Mouse (Mus musculus) leukemia stem cell, adult 10-12 weeks (primary cell): ENCODE data around the gene Polr2l. TPM values are rescaled to one million over a fixed set of nuclear protein-coding genes. Genes with fewer than 3 reads are reported as not detected.

Experiments
- polyA plus RNA-seq: library from polyadenylated mRNA; stranded (reverse); fragments of >175 nt; gene quantifications from 2 replicates; pipeline ENCODE4 v1.2.3, GENCODE M21; 2012; ENCODE audit warnings: low replicate concordance

Polr2l gene
- polyA plus RNA-seq: 27.0 and 49.9 TPM in 2 replicates

DNA sequence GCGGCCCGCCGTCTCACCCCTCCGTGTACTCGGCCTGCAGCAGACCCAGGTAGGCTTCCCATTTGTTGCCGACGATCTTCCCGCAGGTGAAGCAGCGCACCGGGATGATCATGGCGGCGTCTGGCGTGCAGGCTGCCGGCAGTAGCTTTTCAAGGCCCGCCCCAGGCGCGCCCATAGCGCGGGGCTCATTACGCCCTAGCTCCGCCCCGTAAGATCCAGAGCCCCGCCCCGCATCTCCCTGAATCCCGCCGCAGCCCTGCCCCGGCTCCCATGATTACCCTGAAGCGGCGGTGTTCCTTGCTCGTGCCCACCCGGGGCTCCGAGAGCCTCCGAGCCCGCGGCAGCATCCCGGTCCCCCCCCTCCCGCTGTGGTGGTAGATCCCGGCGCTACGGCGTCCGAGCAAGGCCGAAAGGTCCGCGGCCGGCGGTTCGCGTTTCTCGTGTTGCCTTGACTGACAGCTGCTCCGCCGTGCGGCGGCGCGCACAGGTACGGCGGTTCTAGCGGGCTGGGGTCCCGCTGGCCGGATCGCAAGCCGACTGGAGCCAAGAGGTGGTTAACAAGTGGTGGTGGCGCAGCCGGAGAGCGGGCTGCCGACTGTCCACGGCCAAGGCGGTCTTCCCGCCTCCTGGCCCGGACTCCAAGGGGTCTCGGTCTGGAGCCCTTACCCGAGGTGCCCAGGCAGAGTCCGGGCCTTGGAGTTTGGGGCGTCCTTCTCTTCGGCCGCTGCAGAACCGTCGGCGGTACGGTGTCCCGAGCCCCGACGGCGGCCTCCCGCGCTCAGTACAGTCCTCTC, at the start of gene Polr2l, which contains the start of gene Tspan4:
Gene Polr2l, minus strand, starts transcription at position 122 of the 794 bp plus-strand sequence.
Gene Tspan4, plus strand, starts transcription at position 230 of the 794 bp plus-strand sequence.

DNA sequence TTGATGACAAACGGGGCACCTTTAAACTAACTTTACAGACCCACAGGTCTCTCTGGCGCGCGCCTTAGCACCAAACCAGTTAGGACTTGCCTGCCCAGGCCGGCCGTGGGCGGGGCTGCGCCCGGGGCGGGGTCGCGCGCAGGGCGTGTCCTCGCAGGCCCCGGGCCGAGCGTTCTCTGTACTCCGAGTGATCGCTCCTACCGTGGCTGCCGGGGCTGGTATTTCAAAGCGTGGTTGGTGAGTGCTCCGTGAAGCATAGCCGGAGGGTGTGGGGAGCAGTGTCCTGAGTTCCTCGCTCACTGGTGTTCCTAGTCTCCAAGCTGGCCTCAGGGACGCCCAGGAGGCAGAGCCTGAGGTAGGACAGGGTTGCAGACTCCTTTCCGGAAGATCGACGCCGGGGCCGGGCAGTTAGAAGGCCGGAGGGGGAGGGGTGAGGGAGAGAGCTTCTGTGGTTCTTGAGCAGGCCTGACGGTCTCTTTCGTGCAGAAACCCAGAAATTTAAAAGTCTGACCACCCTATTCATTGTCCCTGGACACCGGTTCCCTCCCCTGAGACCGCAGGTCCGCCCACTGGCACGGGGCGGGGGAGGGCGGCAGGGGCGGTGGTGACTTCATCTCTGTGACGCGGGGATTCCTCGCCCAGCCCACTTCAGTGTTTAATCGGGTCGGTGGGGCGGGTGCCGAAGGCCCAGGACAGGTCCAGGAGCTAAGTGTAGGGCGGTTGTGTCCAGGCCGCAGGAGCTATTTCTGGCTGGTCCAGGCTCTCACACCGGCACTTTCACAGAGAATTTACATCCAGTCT, 7.5 kb downstream of the Polr2l start, which contains the start of gene Cd151:
Gene Cd151, plus strand, starts transcription at position 163 of the 801 bp plus-strand sequence.

DNA sequence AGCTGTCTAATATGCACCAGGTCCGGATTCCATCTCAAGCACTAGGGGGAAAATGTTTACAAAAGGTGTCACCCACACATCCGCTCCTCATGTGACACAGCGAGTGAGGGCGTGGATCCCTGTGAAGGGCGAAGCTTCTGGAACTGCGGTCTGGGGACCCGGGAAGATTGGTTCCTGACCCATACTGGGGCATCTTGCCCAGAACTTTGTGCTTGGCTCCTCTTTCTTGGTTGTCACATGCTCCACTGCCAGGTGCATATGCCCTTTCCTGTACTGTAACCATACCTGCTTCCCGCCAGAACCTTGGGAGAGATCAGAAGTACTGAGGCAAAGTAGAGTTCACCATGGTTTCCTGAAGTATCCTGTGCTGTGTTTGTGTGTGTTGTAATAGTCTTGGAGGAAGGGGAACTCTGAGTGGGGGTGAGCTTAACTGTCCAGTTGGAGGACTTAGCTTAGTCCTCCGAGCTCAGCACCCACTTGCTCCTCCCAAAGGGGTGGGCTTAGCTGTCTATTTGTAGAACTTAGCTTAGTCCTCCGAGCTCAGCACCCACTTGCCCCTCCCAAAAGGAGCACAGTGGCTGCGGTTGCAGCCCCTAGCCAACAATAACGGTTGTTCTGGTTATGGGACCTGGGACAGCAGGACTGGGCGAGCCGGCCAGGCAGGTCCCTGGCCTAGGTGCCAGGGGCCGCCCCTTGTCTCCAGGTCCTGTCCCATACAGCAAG, 14.4 kb downstream of the Polr2l start, which contains the start of gene Cracr2b:
Gene Cracr2b, plus strand, starts transcription at position 704 of the 723 bp plus-strand sequence.

DNA sequence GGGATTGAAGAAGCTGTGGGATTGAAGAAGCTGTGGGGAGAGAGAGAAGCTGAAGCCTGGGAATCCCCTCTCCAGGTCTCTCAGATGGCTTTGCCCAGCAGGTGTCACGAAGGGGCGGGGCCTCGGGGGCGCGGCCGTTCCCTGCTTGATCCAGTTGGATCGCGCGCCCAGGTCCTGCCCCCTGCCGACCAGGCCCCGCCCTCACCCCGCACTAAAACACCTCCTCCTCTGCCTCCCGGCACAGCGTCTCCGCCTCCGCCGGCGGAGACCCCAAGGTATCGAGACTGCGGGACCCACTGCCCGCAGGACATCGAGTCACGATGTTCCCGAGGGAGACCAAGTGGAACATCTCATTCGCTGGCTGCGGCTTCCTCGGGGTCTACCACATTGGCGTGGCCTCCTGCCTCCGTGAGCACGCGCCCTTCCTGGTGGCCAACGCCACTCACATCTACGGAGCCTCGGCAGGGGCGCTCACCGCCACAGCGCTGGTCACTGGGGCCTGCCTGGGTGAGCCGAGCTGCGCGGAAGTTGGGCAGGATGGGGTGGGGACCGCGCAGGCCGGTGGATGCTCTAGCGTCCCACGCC, 19.9 kb downstream of the Polr2l start, which contains the start of gene Pnpla2:
Gene Pnpla2, plus strand, starts transcription at position 232 of the 585 bp plus-strand sequence.

DNA sequence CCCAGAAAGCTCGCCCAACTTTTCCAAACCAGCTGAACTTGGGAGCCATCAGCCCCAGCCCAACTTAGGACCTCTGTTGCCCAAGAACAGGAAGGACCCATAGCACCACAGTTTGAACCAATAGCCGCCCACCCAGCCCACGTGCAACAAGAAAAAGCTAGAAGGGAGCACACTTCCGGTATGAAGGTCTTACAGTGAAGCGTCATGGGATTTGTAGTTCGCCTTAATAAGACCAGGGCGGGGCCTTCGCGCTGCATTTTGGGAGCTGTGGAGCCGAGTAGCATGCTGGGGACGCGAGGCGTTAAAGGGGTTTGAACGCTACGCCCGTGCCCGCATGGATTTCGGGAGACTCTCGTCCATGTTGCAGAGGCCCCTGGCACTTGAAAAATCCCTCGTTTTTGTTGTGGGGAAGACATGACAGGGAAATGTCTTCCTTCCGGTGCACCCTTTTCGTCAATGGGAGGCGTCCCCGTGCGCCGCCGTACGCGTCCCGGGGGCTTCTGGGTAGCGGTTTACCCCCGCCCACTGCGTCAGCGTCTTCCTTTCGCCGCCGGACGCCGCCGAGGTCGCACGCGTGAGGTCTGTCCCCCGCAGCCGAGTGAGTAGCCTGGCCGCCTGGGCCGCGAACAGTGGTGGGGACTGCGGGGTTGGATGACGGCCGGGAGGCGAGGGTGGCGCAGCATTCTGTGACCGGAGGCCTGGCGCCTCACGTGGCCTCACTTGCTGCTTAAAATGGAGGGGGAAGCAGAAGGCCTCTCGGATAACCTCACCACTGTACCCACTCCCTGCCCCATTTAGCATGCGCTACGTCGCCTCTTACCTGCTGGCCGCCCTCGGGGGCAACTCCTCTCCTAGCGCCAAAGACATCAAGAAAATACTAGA, 27.6 kb downstream of the Polr2l start, which contains the start of gene Rplp2:
Gene Rplp2, plus strand, starts transcription at position 261 of the 882 bp plus-strand sequence.

DNA sequence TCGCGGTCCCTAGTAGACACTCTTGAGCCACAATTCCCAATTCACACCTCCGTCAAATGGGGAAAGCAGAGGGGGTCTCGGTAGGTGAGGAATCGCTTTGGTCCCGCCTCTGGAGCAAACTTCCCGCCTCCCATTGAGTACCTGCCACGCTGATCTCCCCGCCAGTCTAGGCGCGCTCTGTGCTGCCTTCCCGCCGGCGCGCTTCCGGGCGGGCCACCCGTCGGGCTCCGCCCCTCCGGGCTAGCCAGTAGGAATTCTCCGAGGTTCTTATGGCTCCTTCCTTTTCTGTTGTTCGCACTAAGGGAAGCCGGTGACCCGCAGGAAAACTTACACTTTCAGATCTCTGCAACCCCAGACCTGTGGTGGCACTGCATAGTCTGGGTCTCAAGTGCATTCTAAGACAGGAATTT, 31.1 kb downstream of the Polr2l start, which contains the start of gene Pidd1:
Gene Pidd1, minus strand, starts transcription at position 198 of the 410 bp plus-strand sequence.

DNA sequence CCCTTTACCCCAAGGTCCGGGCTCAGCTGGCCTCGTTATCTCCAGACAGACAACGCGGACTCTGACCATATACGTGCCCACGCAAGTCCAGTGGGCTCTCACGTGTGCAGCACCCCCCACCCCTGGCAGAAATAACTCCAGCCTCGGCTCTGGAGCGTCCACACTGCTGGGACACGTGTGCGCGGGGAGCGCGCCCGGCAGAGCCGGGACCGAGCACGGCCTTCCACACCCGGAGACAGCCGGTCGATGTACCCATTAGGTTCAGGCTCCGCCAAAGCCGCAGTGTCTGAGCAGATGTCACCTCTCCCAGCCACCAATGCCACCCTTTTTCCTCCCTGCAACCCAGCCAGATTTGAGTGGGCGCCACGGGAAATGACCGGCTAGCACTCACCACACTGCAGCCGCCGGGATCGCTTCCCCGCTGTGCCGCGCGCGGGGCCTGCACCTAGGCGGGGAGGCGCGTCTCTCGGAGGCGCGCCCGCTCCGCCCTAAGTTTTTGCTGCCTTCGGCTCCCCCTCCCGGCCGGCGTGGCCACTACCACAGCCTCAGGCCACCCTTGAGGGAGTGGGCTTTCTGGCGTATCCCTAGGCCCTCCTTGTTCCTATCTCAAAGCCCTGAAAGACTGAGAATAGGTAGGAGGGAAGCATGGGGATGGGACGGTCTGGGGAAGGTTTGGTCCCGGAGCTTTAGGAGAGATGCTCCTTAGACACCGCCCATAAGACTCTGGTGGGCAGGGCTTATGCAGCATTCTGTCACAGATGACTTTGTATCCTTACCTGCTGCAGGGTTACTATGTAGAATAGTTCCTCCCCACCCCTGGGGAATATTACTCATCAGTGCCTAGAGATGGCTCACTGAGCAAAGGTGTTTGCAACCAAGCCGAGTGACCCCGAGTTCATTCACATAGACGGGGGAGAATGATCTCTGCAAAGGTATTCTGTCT, 37.5 kb downstream of the Polr2l start, which contains the start of gene Slc25a22:
Gene Slc25a22, minus strand, starts transcription at position 715 of the 943 bp plus-strand sequence.

DNA sequence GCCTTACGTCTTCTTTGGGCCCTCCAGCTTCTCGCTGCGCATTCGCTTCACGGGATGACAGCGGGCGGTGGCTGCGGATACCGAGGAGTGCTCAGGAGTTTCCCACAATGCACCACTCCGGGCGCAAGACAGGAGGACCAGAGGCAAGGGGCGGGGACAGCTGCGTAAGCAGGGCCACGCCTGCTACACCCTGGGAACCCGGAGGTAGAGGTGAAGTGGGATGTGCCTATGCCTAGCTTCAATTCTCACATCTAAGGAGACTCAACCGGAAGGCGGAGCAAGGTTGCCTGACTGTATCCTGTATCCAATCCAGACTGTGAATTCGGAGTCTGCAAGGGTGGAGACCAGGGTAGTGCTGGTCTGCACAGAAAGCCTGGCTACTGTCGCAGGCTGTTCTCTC, 45.6 kb downstream of the Polr2l start, which contains the start of gene Cend1:
Gene Cend1, minus strand, starts transcription at position 182 of the 400 bp plus-strand sequence.

Other genes starting within 250 kb of the Polr2l start
- gene Phrf1, start 246.3 kb downstream of the Polr2l start, polyA plus RNA-seq: 105 and 162 TPM in 2 replicates
- gene Irf7, start 208.7 kb downstream of the Polr2l start, polyA plus RNA-seq: 194 and 421 TPM in 2 replicates
- 0.24 TPM in 1 of 2 replicates, not detected in the other for gene Cdhr5, start 198.3 kb downstream of the Polr2l start, polyA plus RNA-seq
- not detected in 2 replicates for gene Sct, start 196.0 kb downstream of the Polr2l start, polyA plus RNA-seq
- 0.06 TPM in 1 of 2 replicates, not detected in the other for gene Drd4, start 183.1 kb downstream of the Polr2l start, polyA plus RNA-seq
- gene Deaf1, start 147.4 kb downstream of the Polr2l start, polyA plus RNA-seq: 29.1 and 106 TPM in 2 replicates
- gene Tmem80, start 147.4 kb downstream of the Polr2l start, polyA plus RNA-seq: 17.9 and 21.6 TPM in 2 replicates
- 0.36 TPM in 1 of 2 replicates, not detected in the other for gene Eps8l2, start 136.3 kb downstream of the Polr2l start, polyA plus RNA-seq
- gene Taldo1, start 82.9 kb downstream of the Polr2l start, polyA plus RNA-seq: 29.0 and 438 TPM in 2 replicates
- 2.8 and 7.8 TPM in 2 replicates for gene Gatd1, start 61.0 kb downstream of the Polr2l start, polyA plus RNA-seq
- not detected in 2 replicates for gene Cend1, start 45.6 kb downstream of the Polr2l start, polyA plus RNA-seq
- gene Slc25a22, start 37.2 kb downstream of the Polr2l start, polyA plus RNA-seq: 134 and 136 TPM in 2 replicates
- gene Pidd1, start 31.1 kb downstream of the Polr2l start, polyA plus RNA-seq: 42.8 and 151 TPM in 2 replicates
- 3,626 and 4,022 TPM in 2 replicates for gene Rplp2, start 27.8 kb downstream of the Polr2l start, polyA plus RNA-seq
- 71.6 and 106 TPM in 2 replicates for gene Pnpla2, start 19.9 kb downstream of the Polr2l start, polyA plus RNA-seq
- gene Cracr2b, start 14.0 kb downstream of the Polr2l start, polyA plus RNA-seq: 3.5 and 4.4 TPM in 2 replicates
- 5.2 and 25.9 TPM in 2 replicates for gene Cd151, start 7.7 kb downstream of the Polr2l start, polyA plus RNA-seq
- gene Tspan4, start 108 bp upstream of the Polr2l start, polyA plus RNA-seq: 12.0 and 26.3 TPM in 2 replicates
- gene Chid1, start 64.7 kb upstream of the Polr2l start, polyA plus RNA-seq: 27.1 and 31.5 TPM in 2 replicates
- gene Ap2a2, start 87.0 kb upstream of the Polr2l start, polyA plus RNA-seq: 36.3 and 76.7 TPM in 2 replicates
- gene Muc6, start 180.2 kb upstream of the Polr2l start, polyA plus RNA-seq: 0.29 and 2.5 TPM in 2 replicates
- 0.18 and 0.72 TPM in 2 replicates for gene Muc2, start 215.2 kb upstream of the Polr2l start, polyA plus RNA-seq